Mouse (Mus musculus) spleen, adult 18-20 months (tissue): ENCODE data around the gene Nampt.
"Not testable (repeated sequence)": the region's sequence is repeated elsewhere in the genome, so short reads cannot be mapped to it uniquely, and the experiment has no call there.

Experiments
- DNase-seq, 2 experiments: peaks; one replicate each; pipeline ENCODE4 v3.0.0; 2022; ENCODE audit warnings: mixed read lengths in 2 of 2

Nampt gene

DNA sequence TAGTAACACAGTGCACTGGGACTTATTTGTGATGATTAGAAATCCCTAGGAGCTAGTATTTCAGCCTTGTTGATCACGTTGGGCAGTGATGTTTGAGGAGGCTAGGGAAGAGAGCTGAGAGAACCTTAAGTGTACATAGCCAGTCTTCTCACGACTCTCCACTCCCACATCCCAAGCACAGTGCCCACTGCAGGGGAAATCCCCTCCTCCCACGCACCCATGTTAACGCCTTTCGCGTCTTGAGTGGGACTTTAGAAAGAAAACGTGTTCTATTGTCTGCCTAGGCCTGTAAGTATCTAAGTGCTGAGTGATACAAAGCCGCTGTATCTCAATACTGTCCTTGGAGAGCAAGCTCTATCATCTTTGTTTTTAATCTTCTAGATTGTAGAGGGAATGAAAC, 27.0 kb downstream of the Nampt start:
- DNase-seq: no peak

DNA sequence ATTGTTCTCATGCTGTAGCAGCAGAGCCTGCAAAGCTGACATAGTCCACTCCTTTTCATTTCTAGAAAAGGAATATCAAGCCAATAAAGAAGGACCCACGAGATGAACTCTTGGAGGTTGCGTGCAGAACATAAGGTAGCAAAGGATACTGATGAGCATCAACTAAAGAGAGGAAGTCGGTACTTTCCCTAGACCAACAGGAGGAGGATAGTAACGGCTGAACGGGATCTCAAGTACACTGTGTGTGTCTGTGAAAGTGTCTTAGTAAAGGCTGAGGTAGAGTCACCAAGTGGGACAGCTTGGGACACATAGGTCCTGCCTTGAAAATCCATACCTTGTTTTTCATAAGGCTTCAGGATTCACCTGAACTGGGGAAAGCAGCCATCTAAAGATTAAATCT, 34.4 kb downstream of the Nampt start:
- no peak for DNase-seq

DNA sequence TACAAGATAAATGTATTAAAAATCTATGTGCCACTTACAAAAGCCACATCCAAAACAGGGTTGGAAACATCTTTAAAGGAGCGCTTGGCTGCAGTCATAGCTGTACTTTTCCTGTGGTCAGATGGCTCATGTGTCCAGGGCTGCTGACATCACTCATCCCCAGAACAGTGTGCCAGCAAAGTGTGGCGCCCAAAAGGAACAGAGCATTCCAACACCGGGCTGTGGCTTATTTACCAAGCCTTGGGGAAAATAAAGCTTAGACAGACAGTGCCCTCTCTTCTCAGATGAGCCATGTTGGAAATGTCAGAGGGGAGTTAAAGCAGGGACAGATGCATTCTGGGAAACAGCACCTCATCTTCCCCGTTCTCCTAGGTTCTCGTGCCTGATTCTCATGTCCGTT, 35.5 kb downstream of the Nampt start:
- no peak for DNase-seq

DNA sequence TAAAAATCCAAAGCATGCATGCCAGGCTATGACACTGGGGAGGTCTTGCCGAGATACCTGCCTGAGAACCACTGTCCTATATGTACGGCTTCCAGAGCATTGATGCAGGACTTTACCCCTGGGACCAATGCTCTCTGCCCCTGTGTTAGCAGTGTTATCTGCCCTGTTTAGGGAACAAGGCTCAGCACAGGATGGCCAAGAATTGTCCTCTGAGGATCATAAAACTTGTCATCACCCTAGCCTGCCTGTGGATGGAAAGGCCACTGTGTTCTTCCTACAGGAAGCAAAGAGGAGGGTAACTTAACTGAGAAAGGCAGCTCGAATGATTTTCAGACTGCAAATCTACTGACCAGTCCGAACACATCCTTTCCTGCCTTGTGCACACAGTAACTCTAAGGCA, 36.1 kb downstream of the Nampt start:
- no peak for DNase-seq

DNA sequence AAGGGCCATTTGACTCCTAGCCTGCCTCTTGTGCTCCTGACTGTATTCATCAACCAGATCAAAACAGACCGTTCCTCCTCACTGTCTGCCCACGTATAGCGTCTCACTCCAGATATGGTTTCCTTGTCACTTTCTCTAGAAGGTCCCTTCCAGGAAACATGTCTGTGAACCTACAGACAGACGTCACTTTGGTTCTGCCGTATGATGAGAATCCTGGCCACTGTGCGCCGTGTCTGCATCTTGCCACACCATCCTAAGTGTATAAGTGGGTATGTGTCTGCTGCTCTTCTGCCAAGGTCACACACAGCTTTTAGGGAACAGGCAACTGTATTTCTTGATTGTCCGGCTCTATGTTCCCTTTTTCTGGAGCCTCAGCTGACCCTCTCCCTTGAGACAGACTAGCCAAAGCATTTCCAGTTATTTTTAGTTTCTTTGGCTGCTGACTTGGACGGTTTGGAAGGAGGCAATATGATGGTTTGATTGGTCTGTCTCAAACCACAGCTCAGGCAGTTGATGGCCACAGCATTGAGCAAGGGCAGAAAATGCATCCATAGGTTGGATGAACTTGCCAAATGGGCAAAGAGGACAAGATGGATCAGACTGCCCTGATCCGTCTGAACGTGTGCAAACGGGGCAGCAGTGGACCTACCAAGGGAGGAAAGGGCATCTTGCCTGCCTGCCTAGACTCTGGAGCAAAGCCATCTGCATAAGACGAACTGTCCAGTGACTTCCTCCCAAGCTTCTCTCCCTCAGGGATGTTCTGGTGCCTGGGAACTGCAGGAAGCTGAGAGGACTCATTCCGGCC, 37.6 kb downstream of the Nampt start:
- no peak for DNase-seq

DNA sequence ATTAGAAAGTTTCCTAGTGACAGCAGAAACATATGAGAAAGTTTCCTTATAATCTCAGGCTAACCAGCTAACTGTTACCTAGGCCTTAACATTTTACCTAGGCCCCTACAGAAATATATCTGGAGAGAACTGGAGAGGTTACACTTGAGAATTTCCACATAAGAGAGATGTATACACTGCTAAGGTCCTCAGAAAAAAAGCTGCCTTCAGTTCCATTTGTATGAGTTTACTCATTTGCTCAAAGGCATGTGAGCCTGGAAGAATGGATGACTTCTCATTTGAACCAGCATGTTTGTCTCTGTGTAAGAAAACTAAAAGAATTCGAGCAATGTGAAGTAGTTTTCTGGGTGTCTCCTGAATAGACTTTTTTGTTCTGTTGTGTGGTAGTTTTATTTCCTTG, 39.1 kb downstream of the Nampt start:
- DNase-seq: no peak

DNA sequence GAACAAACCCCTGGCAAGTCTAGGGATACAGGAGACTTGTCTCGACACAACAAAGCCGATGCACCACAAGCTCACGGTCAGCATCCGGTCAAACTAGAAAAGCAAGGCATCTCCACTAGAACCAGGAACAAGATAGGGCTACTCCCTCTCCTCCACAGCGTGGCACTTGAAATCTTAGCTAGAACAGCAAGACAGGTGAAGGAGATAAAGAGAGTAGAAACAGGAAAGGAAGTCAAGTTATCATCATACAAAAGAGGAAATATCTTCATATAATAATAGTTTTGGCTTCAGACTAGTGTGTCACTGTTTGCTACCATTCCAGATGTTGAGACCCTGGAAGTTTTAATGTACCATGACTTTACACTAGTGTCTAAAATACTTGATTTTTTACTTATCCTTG, 41.5 kb downstream of the Nampt start:
- no peak for DNase-seq

DNA sequence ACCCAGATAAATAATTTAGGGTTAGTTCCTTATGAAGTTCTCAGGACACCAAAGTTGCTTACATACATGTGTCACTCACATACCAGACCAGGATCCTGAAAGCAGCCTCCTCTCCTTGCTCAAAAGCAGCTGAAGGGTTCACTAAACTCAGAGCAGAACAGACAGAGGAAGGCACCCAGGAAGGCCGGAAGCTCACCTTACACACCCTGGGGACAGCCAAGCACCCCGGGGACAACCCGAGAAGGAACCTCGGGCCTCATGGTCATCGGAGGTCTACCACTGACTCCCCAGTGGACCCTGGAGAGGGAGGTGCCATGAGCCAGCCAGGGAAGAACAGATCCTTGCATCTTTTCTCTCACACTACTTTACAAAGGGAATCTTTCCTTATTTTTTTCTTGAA, 51.5 kb downstream of the Nampt start:
- DNase-seq: no peak

DNA sequence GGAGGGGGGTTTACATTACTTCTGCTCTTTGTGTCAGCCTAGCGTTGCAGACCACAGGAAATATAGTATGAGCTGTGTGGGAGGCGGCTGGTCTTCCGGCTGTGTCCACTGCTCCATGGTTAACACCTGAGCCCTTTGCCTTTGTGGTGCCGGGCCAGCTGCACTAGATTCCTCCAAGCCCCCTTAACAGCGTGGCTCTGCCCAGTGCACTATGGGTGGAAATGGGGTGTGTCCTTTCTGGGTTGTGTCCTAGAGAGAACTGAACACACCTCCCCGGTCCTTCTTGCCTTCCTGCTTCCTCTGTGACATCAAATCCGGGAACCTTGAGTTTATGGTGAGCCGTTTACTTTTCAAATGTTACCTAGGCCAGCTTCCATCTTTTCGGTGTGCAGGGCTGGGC, 58.2 kb downstream of the Nampt start:
- DNase-seq: no peak

DNA sequence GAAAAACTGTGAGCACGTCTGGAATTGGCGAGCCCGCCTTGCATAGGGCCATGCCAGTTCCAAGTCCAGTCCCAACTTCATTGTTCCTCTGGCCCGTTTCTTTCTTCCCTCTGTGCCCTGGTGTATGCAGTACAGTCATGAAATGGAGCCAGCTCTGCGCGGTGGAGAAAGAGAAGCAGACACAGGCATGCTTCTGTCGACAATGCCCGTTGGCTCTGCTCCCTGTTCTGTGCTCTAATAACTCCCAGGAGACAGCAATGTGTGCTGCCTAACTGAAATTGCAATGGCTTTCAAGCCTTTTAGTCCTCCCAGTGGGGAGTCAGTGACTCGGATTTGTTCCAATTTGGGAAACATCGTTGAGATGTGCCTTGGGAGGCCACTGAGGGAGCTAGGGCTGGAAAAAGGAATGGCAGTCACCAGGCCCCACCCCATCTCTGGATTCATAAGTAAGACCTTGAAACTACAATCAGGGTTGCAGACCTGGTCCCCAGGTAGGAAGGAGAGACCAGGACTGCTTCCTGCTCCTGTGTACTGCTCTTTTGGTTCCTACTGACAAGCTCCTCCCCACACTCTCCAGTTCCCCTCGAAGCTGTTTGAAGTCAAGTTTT, 58.7 kb downstream of the Nampt start:
- DNase-seq: no peak

DNA sequence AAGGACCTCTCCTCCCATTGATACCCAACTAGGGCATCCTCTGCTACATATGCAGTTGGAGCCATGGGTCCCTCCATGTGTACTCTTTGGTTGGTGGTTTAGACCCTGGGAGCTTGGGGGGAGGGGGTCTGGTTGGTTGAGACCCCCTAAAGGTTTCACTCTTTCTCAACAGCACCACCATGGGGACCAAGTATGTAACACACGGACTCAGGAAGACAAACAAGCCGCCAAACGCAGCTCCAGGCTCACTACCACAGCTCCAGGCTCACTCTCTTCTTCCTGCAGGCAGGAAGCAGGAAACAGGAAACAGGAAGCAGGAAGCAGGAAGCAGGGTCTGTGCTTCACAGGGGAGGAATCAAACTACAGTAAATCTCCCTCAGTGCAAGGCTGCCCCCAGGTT, 60.0 kb downstream of the Nampt start:
- DNase-seq: no peak

DNA sequence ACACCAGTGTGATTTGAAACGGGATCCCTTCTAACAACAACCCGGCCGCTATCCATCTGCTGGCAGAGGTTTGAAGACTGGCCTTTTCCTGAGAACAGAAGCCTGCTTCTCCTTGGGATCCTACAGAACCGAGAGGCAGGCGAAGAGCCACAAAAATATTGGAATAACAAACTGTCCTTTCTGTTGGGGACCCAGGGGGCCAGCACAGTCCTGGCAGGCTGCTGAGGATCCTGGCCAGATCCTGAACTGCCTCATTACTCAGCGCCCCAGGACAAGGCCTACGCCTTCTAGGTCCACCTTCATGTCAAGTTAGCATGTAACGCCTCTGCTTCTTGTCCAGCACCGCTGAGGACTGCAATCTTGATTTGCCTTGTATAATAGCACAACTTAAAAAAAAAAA, 65.0 kb downstream of the Nampt start:
- no peak for DNase-seq

DNA sequence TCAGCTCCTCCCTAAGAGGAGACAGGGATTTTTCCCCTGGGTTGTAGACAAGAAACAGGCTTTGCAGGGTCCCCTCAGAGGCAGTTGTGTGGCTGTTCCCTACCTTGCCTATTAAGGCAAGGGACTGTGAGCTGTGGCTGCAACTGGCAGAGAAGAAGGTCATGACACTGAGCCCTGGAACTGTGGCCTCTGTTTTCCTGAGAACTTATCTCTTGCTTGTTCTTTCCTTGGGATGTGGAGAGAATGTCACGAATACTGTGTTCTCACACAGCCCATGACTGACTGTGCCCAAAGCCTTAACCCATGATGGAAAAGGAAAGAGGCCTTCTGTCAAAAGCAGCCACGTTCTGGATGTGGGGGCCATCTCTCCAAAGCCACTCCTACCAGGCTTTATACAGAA, 65.7 kb downstream of the Nampt start:
- DNase-seq: no peak

DNA sequence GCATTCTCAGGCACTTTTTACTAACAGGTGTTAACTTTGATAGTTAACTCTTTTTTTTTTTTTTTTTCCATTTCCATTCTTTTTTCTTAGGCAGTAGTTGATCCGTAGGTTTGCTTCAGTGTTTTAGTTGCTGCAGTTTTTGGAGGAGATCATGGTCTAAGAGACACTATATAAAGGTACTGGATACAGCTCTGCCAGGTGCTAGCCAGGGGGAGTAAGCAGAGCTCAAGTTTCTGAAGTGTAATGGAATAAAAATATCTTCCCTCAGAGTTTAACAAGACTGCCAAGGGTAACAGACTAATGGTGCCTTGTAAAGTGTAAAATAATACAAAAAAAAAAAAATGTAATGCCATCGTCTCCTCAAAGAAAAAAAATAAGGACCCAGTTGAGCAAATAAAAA, 67.0 kb downstream of the Nampt start:
- no peak for DNase-seq

DNA sequence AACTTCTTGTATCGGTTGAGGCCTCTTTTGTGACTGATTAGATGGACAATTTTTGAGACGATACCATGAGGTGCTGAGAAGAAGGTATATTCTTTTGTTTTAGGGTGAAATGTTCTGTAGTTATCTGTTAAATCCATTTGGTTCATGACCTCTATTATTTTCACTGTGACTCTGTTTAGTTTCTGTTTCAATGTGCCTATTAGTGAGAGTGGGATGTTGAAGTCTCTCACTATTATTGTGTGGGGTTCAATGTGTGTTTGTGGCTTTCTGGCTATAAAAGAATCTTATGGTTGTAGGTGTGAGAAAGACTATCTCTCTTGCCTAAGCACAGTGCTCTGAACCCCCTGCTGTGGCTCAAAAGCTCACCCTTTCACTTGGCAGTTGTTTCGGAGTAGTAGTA, 68.9 kb downstream of the Nampt start:
- DNase-seq: no peak

DNA sequence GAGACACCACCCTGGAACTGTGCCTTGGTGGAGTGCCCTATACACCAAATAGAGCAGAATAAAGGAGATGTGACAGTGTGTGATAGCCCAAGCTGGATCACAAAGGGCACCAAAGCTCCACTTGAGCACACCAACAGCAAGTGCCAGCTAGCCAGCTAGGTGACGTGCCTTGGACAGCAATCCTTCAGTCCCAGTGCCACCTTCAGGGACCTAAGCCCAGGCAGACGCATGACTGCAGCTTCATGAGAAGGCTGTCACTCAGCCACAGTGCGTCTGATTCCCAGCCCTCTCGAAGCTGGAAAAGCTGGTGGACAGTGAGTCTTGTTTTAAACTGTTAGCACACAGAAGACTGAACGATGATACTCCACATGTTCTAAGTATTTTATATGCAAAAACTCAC, 70.5 kb downstream of the Nampt start:
- DNase-seq: no peak

DNA sequence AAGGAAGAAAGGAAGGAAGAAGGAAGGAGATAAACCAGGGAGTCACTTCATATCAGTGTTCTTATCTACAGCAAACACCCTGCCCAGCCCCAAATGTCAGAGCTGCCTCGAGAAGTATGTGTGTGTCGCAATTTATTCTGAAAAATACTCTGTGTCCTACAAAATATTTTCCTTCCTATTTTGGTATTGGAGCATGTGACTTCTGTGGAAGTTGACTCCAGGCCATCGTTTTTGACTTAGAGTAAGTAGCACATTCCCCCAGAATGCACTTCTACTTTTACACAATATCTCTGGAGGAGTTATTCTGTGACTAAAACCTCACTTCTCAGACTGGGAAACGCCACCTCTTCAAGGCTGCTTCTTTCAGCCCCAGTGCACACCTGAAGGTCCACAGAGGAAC, 71.1 kb downstream of the Nampt start:
- DNase-seq: no peak

DNA sequence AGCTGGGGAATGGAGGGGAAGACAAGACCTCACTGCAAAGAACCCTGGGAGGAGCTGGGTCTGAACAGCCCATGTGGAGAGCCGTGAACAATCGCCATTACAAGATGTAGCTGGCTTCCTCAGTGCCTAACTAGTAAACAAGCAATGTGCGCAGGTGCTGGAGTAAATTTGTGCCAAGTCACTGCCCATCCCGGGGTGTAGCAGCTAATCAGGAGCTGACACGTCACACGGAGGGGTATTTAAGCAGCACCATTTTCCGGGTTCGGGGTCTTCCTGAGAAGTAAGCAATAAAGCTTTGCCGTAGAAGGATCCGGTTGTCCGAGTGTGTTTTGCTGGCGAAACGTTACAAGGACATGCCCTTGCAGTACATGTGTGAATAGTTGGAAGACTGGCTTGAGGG, 71.9 kb downstream of the Nampt start:
- DNase-seq: not testable (repeated sequence)

DNA sequence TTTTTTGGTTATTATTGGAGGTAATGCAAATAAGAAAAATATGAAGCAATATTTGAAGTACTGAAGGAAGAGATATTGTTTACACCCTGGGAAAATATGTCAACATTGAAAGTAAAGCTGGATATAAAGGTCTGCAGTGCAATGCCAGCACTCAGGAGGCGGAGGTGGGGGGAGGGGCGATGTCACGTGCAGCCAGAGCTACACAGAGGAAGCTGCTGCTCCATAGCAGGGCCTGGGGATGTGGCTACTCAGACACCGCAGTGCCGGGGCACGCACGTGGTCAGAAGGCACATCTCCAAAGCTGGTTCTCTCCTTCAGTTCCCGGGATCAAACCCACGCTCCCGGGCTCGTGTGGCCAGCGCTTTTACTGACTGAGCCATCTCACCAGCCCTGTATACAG, 73.9 kb downstream of the Nampt start:
- DNase-seq: peak; percentile 18 to 22

DNA sequence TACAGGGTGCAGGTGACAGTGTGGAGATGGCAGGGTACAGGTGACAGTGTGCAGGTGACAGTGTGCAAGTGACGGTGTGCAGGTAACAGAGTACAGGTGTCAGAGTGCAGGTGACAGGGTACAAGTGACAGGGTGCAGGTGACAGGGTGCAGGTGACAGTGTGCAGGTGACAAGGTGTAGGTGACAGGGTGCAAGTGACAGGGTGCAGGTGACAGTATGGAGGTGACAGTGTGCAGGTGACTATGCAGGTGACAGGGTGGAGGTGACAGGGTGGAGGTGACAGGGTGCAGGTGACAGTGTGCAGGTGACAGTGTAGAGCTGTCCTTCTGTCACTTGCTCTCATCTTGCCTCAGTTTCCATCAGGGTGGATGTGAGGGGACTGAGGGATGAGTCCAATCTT, 76.5 kb downstream of the Nampt start:
- no peak for DNase-seq

DNA sequence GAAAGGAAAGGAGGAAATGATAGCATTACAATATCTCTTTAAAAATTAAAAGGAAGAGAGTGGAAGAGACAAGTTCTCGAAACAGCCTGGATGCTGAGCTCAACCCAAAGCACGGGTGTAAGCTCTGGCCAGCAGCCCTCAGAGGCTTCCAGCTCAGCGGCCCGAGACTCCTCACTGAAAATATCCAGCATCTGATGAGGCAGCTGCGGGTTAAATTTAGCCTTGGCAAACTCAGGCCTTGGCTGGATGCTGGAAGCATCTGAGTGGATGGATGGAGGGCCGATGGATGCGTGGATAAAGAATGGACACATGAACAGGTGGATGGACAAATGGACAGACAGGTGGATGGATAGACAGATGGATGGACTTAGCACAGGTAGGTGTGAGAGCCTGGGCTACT, 77.2 kb downstream of the Nampt start:
- no peak for DNase-seq

DNA sequence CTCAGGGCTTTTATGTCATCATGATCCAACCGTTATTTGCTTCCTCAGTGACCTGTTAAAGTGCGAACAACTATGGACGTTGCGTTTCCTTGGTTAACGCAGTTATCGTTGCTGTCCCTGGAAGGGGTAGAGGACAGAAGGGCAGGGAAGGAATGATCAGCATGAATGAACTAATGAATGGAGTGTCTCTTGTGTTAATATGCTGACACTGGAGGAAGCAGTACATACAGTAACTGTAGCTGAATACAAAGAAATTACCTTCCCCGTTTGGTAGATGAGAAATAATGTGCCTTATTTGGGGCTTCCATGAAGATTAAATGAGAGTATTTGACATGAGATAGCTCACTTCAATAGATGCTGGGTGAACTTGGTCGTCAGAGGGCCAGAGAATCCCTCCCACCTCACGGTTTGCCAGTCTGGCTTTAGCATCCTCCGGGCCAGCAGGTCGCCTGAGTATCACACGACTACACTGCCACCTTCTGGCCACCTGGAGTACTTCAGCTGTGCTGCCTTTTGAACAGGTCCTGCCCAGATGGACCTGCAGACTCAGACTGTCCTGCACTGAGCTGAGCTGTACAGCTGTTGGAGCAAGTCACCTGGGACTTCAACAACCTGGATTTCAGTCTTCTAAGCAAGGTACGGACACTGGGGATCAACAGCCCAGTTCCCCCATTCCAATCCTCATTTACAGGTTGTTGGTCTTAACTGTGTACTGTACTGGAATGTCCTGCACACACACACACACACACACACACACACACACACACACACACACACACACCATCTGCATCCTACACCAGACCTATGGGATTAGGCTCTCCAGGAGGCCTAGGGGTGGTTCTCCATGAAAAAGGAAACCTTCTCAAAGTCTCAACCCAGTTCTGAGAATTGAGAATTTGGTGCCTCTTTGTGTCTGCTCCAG, 78.1 kb downstream of the Nampt start:
- peak; percentile 68 to 86 for DNase-seq

DNA sequence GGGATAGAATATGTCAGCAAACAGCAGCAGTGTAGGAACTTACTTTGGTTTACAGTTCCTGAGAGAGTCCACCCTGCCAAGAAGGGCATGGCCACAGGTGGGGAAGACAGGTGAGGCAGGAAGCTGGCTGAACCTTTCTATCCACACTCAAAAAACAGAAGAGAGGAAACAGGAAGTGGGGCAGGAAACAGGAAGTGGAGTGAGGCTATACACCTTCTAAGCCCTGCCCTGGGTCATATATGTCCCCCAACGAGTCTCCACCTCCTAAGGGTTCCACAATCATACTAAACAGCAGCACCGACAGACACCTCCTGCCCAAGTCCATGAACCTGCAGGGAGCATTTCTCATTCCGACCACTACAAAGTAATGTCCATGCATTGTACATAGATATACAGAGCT, 81.7 kb downstream of the Nampt start:
- DNase-seq: no peak
